Mouse (Mus musculus): ENCODE results near the gene Parp12.

Parp12 gene

GRCm38 (mm10) chr6:39117584-39118455, at the start of gene Parp12:
TSS of gene Parp12 (minus strand) at chr6:39118349.
- DNase-seq = peak; percentile 88 to 92

DNA sequence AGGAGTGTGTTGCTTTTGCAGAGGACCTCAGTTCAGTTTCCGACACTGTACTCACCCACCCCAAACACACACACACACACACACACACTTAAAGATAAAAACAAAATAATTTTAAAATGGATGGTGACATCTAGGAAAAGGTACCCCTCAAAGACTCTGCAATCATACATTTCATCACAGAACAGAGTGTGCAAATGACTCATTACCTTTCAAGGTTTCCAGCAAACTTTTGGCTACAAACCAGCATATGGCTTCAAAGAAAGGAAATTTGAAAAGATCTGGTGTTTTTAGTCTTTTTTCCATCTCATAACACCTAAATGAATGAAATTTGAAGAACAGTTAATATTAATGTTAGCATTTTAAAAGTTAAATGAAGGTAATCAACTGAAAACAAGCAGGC, 46.7 kb upstream of the Parp12 start:
- DNase-seq = no peak

DNA sequence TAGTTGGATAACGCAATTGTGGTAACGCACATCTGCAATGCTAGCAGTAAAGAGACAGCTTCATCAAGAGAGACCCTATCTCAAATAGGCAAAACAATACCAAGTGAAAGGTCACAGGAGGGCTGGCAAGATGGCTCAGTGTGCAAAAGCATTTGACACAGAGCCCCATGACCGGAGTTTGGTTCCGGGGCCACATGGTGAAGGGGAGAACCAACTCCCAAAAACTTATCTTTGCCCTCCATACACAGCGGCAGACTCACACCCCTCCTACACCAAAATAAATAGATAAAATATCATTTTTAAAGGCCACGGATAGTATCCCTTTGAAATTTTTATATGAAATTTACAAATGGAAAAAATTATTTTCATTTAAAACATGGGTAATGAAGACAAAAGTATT, 43.8 kb upstream of the Parp12 start:
- no peak for DNase-seq

- no peak for DNase-seq
Measured at GRCm38 (mm10) chr6:39146041-39146440, 27.9 kb upstream of the Parp12 start.

- DNase-seq = no peak
Measured at GRCm38 (mm10) chr6:39132556-39132955, 14.4 kb upstream of the Parp12 start.

DNA sequence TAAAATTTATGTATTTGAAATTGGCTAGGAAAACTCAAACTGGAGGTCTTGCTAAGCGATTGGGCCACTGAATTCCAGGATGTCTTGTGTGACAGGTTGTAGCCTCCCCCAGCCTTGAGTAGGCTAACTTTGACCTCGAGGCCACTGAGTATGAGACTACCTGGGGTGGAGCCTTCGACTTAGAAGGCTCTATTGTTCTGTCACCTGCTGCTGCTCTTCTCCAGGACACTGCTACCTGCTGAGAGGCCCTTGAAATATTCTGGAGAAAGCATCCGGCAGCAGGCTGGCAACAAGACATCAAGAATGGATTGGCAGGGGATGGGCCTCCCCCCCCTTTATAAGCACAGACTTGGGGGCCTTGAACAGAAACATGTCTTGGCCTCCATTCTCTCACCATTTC, 13.3 kb upstream of the Parp12 start:
- DNase-seq = no peak

GRCm38 (mm10) chr6:39124719-39125118, 6.6 kb upstream of the Parp12 start:
- DNase-seq = no peak

- DNase-seq = no peak
Measured at GRCm38 (mm10) chr6:39120685-39121084, 2.5 kb upstream of the Parp12 start.

DNA sequence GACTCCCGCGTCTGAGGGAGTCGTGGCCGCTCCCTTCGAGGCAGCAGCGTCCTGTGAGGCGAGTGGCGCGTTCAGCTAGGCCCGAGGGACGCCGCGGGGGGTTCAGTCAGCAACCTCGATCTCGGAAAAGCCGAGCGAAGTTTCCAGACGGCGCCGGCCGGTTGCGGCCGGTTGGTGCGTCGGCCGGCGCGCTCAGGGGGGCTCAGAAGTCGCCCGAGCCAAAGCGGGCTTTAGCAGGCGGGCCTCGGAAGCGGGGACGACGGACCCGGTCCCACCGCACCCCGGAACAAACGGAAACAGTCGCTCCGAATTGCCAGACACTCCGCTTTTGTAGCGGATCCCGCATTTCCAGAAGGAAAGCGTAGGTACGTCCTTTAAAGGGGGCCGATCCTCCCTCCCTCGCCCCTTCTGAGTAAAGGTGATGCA, 320 bp upstream of the Parp12 start:
- no peak for DNase-seq

- DNase-seq = no peak
Measured at GRCm38 (mm10) chr6:39115438-39115837, 2.7 kb downstream of the Parp12 start.

DNA sequence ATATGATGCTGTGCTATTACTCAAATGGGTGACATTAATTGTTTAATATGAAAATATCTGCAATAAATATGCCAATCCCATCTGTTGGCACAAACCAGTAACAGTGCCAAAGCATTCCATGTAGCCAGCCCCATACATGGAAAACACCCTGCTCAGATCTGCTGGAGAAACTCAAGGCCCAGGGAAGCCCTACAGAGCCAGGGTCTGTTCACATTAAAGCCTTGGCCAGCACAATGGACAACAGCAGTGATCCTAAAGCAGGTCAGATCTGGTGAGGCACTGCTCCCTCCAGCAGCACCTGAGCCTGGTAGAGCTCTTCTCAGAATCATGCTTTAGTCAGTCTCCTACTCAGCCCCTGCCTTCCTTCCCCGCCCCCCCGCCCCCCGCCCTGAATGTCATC, 5.0 kb downstream of the Parp12 start:
- no peak for DNase-seq

DNA sequence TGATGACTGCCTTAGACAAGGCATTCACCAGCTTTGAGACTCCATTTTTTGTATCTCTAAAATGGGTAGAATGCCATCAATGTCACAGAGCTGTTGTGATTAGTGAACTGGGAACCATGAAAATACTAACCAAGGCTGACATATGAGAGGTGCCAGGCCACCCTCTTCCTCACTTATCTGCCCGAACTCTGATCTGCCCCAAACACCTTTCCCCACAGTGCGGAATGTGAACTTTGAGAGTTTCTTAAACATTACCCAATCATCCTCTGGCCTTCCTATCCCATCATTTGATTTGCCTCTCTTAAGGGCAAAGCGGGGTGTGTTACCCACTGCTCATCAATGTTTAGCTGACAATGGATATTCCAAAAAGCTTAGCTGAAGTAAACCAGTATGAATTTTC, 5.4 kb downstream of the Parp12 start:
- no peak for DNase-seq

- no peak for DNase-seq
Measured at GRCm38 (mm10) chr6:39106812-39107211, 11.3 kb downstream of the Parp12 start.

DNA sequence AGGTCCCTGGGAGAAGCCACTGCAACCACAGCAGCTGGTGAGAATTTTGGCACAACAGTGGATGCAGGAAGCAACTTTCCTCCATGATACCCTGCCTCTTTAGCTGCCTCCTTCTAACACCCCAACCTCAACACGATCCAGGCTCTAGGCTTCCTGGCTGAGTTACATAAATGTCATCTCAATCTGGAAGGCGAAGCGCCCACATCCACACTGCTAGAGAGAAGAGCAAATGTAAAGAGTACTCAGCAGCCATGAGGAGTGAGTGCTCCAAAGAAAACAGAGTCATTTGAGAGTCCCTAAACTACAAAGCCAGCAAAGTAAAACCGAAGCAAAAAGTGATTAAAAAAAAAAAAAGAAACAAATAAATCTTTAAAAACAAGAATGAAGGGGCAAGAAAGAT, 13.5 kb downstream of the Parp12 start:
- DNase-seq = no peak

GRCm38 (mm10) chr6:39076498-39076897, 41.7 kb downstream of the Parp12 start:
- DNase-seq = no peak

DNA sequence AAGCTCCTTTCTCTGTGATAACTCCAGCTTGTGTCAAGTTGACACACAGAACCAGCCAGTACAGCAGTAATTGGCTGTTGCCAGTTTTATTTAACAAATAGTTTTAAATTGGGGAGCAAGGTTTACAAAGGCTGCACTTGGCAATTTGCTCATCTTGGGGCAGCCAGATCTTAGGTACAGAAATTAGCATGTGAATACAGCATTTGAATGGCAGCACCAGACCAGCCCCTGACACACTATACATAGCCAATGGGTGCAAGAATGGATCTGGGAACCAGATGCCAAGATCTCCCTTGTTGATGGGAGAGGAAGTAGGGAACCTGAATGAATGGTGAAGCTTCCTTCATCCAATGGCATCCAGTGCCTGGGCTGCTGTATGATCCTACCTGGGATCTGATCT, 44.0 kb downstream of the Parp12 start:
- DNase-seq = no peak

- DNase-seq = no peak
Measured at GRCm38 (mm10) chr6:39072664-39073063, 45.5 kb downstream of the Parp12 start.

DNA sequence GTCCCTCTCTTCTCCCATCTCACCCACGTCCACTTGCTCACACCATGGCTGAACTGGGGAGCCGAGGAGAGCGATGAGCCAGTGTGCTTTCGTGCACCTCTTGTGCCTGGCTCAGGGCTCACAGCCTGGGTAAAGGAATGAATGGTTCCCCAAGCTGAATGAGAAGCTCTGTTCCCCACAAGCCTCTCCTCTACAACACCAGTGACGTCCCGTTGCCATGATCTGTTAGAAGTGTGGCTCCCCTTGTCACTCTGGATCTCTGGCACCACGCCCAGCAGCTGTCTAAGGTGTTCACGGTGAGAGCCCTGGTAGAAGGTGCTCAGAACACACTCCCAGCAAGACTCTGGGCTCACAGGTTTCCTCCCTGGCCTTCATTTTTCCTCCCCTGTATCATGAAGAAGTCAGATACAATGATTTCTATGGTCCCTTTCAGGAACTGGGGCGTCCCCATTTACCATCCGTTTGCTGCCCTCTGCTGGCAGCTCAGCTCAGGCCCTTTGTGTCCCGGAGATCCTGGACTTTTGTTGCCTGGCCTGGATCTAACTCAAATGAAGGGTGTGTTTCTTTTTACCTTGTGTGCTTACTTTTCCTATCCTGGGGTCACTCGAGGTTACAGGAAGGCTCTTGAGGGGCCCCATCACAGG, 51.1 kb downstream of the Parp12 start:
- peak; percentile 80 to 85 for DNase-seq

GRCm38 (mm10) chr6:39063541-39063940, 54.6 kb downstream of the Parp12 start:
- DNase-seq = no peak

DNA sequence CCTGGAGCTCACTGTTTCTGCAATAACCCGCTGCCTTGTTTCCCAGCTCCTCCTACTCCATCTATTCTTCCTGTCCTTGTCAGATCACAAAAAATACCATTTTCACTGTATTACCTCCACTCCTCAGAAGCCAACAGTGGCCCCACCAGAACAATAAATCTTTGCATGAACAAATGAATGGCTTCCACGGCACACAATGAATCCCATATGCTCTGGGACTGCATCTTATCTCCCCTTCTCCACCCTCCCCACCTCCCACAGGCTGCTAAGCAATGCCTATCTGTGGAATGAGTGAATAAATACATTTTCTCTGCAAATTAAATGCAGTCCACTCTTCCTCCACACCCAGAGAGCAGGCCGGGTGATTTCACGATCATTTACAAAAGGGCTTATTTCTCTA, 57.0 kb downstream of the Parp12 start:
- no peak for DNase-seq

DNA sequence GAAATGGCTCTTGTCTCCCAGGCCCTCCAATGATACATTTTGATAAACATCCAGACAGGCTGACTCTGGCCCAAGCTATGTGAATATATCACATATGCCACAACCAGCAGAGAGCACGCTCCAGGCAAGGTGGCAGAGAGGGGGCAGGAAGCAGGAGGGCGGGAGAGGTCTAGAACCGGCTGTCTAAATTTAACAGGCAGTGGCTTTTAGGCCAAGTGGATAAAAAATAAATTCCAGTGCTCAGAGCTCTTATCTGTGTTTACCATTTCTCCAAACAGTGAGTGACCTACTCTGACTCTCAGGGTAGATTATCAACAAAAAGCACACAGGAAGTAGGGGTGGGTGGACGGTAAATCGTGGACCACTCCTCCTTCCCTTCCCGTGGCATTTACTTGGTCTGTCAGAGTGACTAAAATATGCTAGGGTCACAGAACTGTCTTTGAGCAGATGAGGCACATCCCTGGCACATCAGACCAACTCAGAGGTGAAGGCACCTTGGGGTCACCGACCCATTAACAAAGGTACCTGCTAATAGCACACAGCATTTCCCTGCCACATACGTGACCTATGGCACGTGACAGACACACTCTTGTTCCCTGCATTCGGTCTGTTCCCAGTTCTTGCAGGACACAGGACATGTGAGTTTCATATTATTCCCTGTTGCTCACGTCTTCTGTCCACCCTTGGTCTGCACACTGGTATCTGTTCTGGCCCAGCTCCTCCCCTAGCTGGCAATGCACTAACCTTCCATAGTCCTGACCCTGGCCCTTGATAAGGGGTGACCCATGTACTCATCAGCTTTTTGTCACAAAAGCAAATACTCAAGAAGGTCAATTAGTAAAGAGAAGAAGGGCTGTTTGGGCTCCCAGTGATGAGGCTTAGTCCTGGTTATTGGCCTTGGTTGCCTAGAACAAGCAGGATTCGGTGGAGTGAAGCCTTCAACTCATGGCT, 58.3 kb downstream of the Parp12 start:
- DNase-seq = peak; percentile 63 to 85

- DNase-seq = no peak
Measured at GRCm38 (mm10) chr6:39058936-39059335, 59.2 kb downstream of the Parp12 start.

- DNase-seq = no peak
Measured at GRCm38 (mm10) chr6:39058389-39058788, 59.8 kb downstream of the Parp12 start.
